Mouse (Mus musculus): ENCODE results near the gene Tmem156.

The Tmem156 gene

GRCm38 (mm10) chr5:65047285-65047855 is 44.6 kb downstream of the Tmem156 start:
- DNase-seq (ENCODE audit: extremely low spot score), result no peak

GRCm38 (mm10) chr5:65046442-65047284 is 45.3 kb downstream of the Tmem156 start:
- no peak for DNase-seq (ENCODE audit: extremely low spot score)

GRCm38 (mm10) chr5:65045642-65046370 is 46.1 kb downstream of the Tmem156 start:
- DNase-seq (ENCODE audit: extremely low spot score), result no peak

- no peak for DNase-seq (ENCODE audit: extremely low spot score)
Observed at GRCm38 (mm10) chr5:65043407-65043895, 48.5 kb downstream of the Tmem156 start.

- DNase-seq (ENCODE audit: extremely low spot score), result no peak
Observed at GRCm38 (mm10) chr5:65040463-65040862, 51.5 kb downstream of the Tmem156 start.

- no peak for DNase-seq (ENCODE audit: extremely low spot score)
Observed at GRCm38 (mm10) chr5:65038811-65039571, 52.9 kb downstream of the Tmem156 start.

GRCm38 (mm10) chr5:65038305-65038704 is 53.6 kb downstream of the Tmem156 start:
- no peak for DNase-seq (ENCODE audit: extremely low spot score)

- no peak for DNase-seq (ENCODE audit: extremely low spot score)
Observed at GRCm38 (mm10) chr5:65036597-65036996, 55.3 kb downstream of the Tmem156 start.

- no peak for DNase-seq (ENCODE audit: extremely low spot score)
Observed at GRCm38 (mm10) chr5:65028019-65028418, 63.9 kb downstream of the Tmem156 start.

GRCm38 (mm10) chr5:65026776-65027175 is 65.2 kb downstream of the Tmem156 start:
- no peak for DNase-seq (ENCODE audit: extremely low spot score)

GRCm38 (mm10) chr5:65025916-65026315 is 66.0 kb downstream of the Tmem156 start:
- no peak for DNase-seq (ENCODE audit: extremely low spot score)

GRCm38 (mm10) chr5:65024641-65025040 is 67.3 kb downstream of the Tmem156 start:
- DNase-seq (ENCODE audit: extremely low spot score), result no peak

- DNase-seq (ENCODE audit: extremely low spot score), result no peak
Observed at GRCm38 (mm10) chr5:65022006-65022405, 69.9 kb downstream of the Tmem156 start.

GRCm38 (mm10) chr5:65019823-65020222 is 72.1 kb downstream of the Tmem156 start:
- no peak for DNase-seq (ENCODE audit: extremely low spot score)

- no peak for DNase-seq (ENCODE audit: extremely low spot score)
Observed at GRCm38 (mm10) chr5:65019109-65019508, 72.8 kb downstream of the Tmem156 start.

GRCm38 (mm10) chr5:65015508-65015907 is 76.4 kb downstream of the Tmem156 start:
- DNase-seq (ENCODE audit: extremely low spot score), result no peak

GRCm38 (mm10) chr5:65011901-65012573 is 79.9 kb downstream of the Tmem156 start:
- no peak for DNase-seq (ENCODE audit: extremely low spot score)

GRCm38 (mm10) chr5:65006011-65006491 is 85.9 kb downstream of the Tmem156 start:
- DNase-seq (ENCODE audit: extremely low spot score), result no peak

GRCm38 (mm10) chr5:65005251-65005650 is 86.7 kb downstream of the Tmem156 start:
- no peak for DNase-seq (ENCODE audit: extremely low spot score)

Measured in embryo, embryonic 9.5 days (tissue).